8 mouse cellular contexts compared by ENCODE assay signal in the genomic region with DNA sequence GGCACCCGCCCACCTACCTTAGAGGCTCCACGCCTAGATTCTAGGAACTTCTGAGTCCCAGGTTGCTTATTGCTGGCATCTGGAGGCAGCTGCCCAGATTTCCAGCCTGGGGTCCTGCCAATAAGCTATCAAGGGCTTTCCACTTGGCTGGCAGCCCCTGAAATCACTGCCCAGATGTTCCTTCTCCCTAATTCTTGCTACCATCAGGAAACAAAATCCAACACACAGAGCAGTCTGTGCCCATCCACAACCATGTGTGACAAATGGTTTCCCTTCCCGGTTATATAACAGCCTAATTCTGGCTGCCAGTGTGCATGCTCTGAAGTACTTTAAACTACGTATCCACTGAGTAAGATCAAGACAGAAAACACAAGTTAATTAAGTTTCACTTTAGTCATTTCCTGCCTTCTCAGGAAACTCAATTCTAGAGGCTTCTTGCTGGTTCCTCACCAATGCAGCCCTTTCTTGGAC. TPM values are rescaled to one million over a fixed set of nuclear protein-coding genes. Genes with fewer than 3 reads are reported as not detected.
DNase-seq lines count a peak whose midpoint lies in the region; ATAC-seq and TF ChIP-seq lines count a peak whose summit lies in the region.

No protein-coding gene starts in this region.

- 72% methylated on average over 4 of the region's 4 CpGs for WGBS in hindbrain, postnatal 0 days
- 93% methylated on average over 4 of the region's 4 CpGs for WGBS in hindbrain, embryonic 11.5 days
- 90% methylated on average over 4 of the region's 4 CpGs for WGBS in forebrain, embryonic 10.5 days
- 71% methylated on average over 4 of the region's 4 CpGs for WGBS in forebrain, postnatal 0 days

- H3K27me3 ChIP-seq in hindbrain, postnatal 0 days (ENCODE audit: insufficient read depth, low read length) = no peaks in the 10 kb centered on the region
- no peaks in the 10 kb centered on the region for H3K27me3 ChIP-seq in hindbrain, embryonic 11.5 days (ENCODE audit: control insufficient read depth, insufficient read depth, low read length)
- no peaks in the 10 kb centered on the region for H3K27me3 ChIP-seq in forebrain, embryonic 10.5 days (ENCODE audit: poor library complexity, severe bottlenecking)
- H3K27me3 ChIP-seq in forebrain, postnatal 0 days (ENCODE audit: insufficient read depth, low read length) = no peaks in the 10 kb centered on the region

- peak; percentile 15 for DNase-seq in hindbrain, postnatal 0 days (ENCODE audit: low spot score)
- DNase-seq in hindbrain, embryonic 11.5 days (ENCODE audit: low spot score) = no peak
- DNase-seq in CD4-positive helper T cell, adult 2 months (ENCODE audit: low read depth, low spot score) = peak; percentile 85
- peak; percentile 62 for DNase-seq in adrenal gland, postnatal 14 days
- DNase-seq in layer of hippocampus, postnatal 14 days (ENCODE audit: low spot score in 2 of 2) = peak; percentile 24 to 53
- DNase-seq in forebrain, embryonic 10.5 days (ENCODE audit: extremely low spot score, low spot score) = no peak
- no peak for DNase-seq in liver
- no peak for DNase-seq in forebrain, postnatal 0 days

- peaks cover 11% of the 10 kb centered on the region for H3K4me1 ChIP-seq in hindbrain, postnatal 0 days (ENCODE audit: insufficient read depth, low read length)
- H3K4me1 ChIP-seq in hindbrain, embryonic 11.5 days (replicated peaks; ENCODE audit: control insufficient read depth, insufficient read depth, low read length) = no peaks in the 10 kb centered on the region
- H3K4me1 ChIP-seq in forebrain, embryonic 10.5 days = peaks cover 26% of the 10 kb centered on the region
- no peaks in the 10 kb centered on the region for H3K4me1 ChIP-seq in forebrain, postnatal 0 days (ENCODE audit: insufficient read depth)

- no peak overlapping the region for H3K27ac ChIP-seq in hindbrain, postnatal 0 days
- no peak overlapping the region for H3K27ac ChIP-seq in hindbrain, embryonic 11.5 days (ENCODE audit: low read depth, low read length)
- no peak overlapping the region for H3K27ac ChIP-seq in forebrain, embryonic 10.5 days
- no peak overlapping the region for H3K27ac ChIP-seq in forebrain, postnatal 0 days (ENCODE audit: low read depth, low read length)

- no peak for ATAC-seq in hindbrain, postnatal 0 days
- no peak for ATAC-seq in hindbrain, embryonic 11.5 days (ENCODE audit: low FRiP score)
- no peak for ATAC-seq in forebrain, postnatal 0 days

- no peaks in the 10 kb centered on the region for H3K9me3 ChIP-seq in hindbrain, postnatal 0 days (ENCODE audit: low read length)
- no peaks in the 10 kb centered on the region for H3K9me3 ChIP-seq in hindbrain, embryonic 11.5 days (ENCODE audit: control insufficient read depth, low read length)
- no peaks in the 10 kb centered on the region for H3K9me3 ChIP-seq in forebrain, embryonic 10.5 days
- H3K9me3 ChIP-seq in forebrain, postnatal 0 days (ENCODE audit: low read length) = no peaks in the 10 kb centered on the region

- H3K4me3 ChIP-seq in hindbrain, postnatal 0 days (ENCODE audit: low read length) = no peak overlapping the region
- H3K4me3 ChIP-seq in hindbrain, embryonic 11.5 days (ENCODE audit: low read depth, low read length) = no peak overlapping the region
- no peak overlapping the region for H3K4me3 ChIP-seq in forebrain, embryonic 10.5 days
- H3K4me3 ChIP-seq in forebrain, postnatal 0 days (ENCODE audit: low read depth, low read length) = no peak overlapping the region

- H3K9ac ChIP-seq in hindbrain, postnatal 0 days (replicated peaks; ENCODE audit: low read length) = no peak overlapping the region
- no peak overlapping the region for H3K9ac ChIP-seq in hindbrain, embryonic 11.5 days (ENCODE audit: low read depth, low read length)
- no peak overlapping the region for H3K9ac ChIP-seq in forebrain, postnatal 0 days

- H3K4me2 ChIP-seq in hindbrain, postnatal 0 days (ENCODE audit: low read depth, low read length) = no peak overlapping the region
- H3K4me2 ChIP-seq in hindbrain, embryonic 11.5 days (replicated peaks; ENCODE audit: low read depth, low read length) = no peak overlapping the region
- no peak overlapping the region for H3K4me2 ChIP-seq in forebrain, postnatal 0 days (ENCODE audit: low read depth)

- TF ChIP-seq CTCF in hindbrain, postnatal 0 days (IDR thresholded peaks at IDR 0.05; ENCODE audit: low read depth) = no peak
- no peak for TF ChIP-seq CTCF in forebrain, postnatal 0 days (IDR thresholded peaks at IDR 0.05; ENCODE audit: low read depth)

- no peaks in the 10 kb centered on the region for H3K36me3 ChIP-seq in hindbrain, postnatal 0 days (ENCODE audit: insufficient read depth, low read length)
- no peaks in the 10 kb centered on the region for H3K36me3 ChIP-seq in hindbrain, embryonic 11.5 days (ENCODE audit: control insufficient read depth, insufficient read depth, low read length)
- H3K36me3 ChIP-seq in forebrain, embryonic 10.5 days (replicated peaks) = no peaks in the 10 kb centered on the region
- no peaks in the 10 kb centered on the region for H3K36me3 ChIP-seq in forebrain, postnatal 0 days (ENCODE audit: insufficient read depth)

RNA-seq across cellular contexts. Expression of a gene that starts 34.9 kb away (rescaled TPM):
- 6.8 and 7.8 TPM in 2 replicates for total RNA-seq in hindbrain, postnatal 0 days (2014; rRNA removed)
- polyA plus RNA-seq in hindbrain, postnatal 0 days (2015; fragmentation: Nextera tagmentation; extraction: Ambion mirVana) = 2.0 and 2.2 TPM in 2 replicates
- 19.9 and 20.1 TPM in 2 replicates for polyA plus RNA-seq in hindbrain, embryonic 11.5 days (2014; fragmentation: Nextera tagmentation; extraction: Ambion mirVana)
- total RNA-seq in adrenal gland, postnatal 14 days (2021) = 17.0 and 19.5 TPM in 2 replicates
- 10 to 100 TPM; 29.8 to 33.0 TPM for total RNA-seq in layer of hippocampus, postnatal 14 days (2021)
- 9.7 and 9.8 TPM in 2 replicates for polyA plus RNA-seq in forebrain, embryonic 10.5 days (2016; fragmentation: Nextera tagmentation; extraction: Ambion mirVana)
- total RNA-seq in forebrain, postnatal 0 days (2014; rRNA removed) = 7.0 and 9.8 TPM in 2 replicates
- polyA plus RNA-seq in forebrain, postnatal 0 days (2015; fragmentation: Nextera tagmentation; extraction: Ambion mirVana) = 0.83 and 1.5 TPM in 2 replicates

Comparison
In these comparisons a context has a peak if more than half of its experiments do, and no peak if none do; other contexts are left out.
1. DNase-seq: peak in hindbrain, postnatal 0 days (single experiment), CD4-positive helper T cell, adult 2 months (single experiment), adrenal gland, postnatal 14 days (single experiment) and layer of hippocampus, postnatal 14 days (2 of 2); none in hindbrain, embryonic 11.5 days (single experiment), forebrain, embryonic 10.5 days (single experiment), liver (single experiment) and forebrain, postnatal 0 days (single experiment).